Mouse (Mus musculus): ENCODE measurements at regions not wholly inside any gene's neighbourhood (a gene's known extent, or its start where the extent isn't known, plus 50 kb on each side); places are given as distances from the start of the nearest gene placed in this dataset.

GRCm38 (mm10) chr14:123056976-123057375 is 73.1 kb upstream of the Tmtc4 start:
- Histone ChIP-seq H3K9ac (replicated peaks; ENCODE audit: low read depth, low read length) (no peak overlapping the region), H3K9me3 (replicated peaks; ENCODE audit: control insufficient read depth, low read length) (no peaks in the 10 kb centered on the region), H3K4me3 (ENCODE audit: low read depth, low read length) (no peak overlapping the region), H3K36me3 (replicated peaks; ENCODE audit: control insufficient read depth, insufficient read depth, low read length) (no peaks in the 10 kb centered on the region), H3K4me1 (ENCODE audit: control insufficient read depth, insufficient read depth) (no peaks in the 10 kb centered on the region), H3K27me3 (ENCODE audit: control insufficient read depth, insufficient read depth, low read length) (no peaks in the 10 kb centered on the region), H3K4me2 (ENCODE audit: low read depth, low read length) (no peak overlapping the region), H3K27ac (ENCODE audit: low read depth) (no peak overlapping the region)
- 62% methylated on average over 4 of the region's 4 CpGs for WGBS
- no peak for TF ChIP-seq EP300 (IDR thresholded peaks at IDR 0.05; ENCODE audit: low read depth)
- TF ChIP-seq CTCF (IDR thresholded peaks at IDR 0.05; ENCODE audit: low read depth) = no peak
- DNase-seq (ENCODE audit: low spot score) = no peak
- ATAC-seq (ENCODE audit: insufficient read depth, low read depth) = no peak

- no peaks in the 10 kb centered on the region for H3K27me3 ChIP-seq (ENCODE audit: control insufficient read depth, insufficient read depth, low read length)
- H3K9ac ChIP-seq (replicated peaks; ENCODE audit: low read depth, low read length) = no peak overlapping the region
- no peaks in the 10 kb centered on the region for H3K9me3 ChIP-seq (replicated peaks; ENCODE audit: control insufficient read depth, low read length)
- H3K4me1 ChIP-seq (ENCODE audit: control insufficient read depth, insufficient read depth) = no peaks in the 10 kb centered on the region
- H3K4me2 ChIP-seq (ENCODE audit: low read depth, low read length) = no peak overlapping the region
- no peaks in the 10 kb centered on the region for H3K36me3 ChIP-seq (replicated peaks; ENCODE audit: control insufficient read depth, insufficient read depth, low read length)
- no peak overlapping the region for H3K27ac ChIP-seq (ENCODE audit: low read depth)
- no peak for ATAC-seq (ENCODE audit: insufficient read depth, low read depth)
- no peak overlapping the region for H3K4me3 ChIP-seq (ENCODE audit: low read depth, low read length)
- no peak for DNase-seq (ENCODE audit: low spot score)
- TF ChIP-seq CTCF (IDR thresholded peaks at IDR 0.05; ENCODE audit: low read depth) (no peak), EP300 (IDR thresholded peaks at IDR 0.05; ENCODE audit: low read depth) (no peak)
Measured at GRCm38 (mm10) chr14:123048451-123048850, 64.6 kb upstream of the Tmtc4 start.

DNA sequence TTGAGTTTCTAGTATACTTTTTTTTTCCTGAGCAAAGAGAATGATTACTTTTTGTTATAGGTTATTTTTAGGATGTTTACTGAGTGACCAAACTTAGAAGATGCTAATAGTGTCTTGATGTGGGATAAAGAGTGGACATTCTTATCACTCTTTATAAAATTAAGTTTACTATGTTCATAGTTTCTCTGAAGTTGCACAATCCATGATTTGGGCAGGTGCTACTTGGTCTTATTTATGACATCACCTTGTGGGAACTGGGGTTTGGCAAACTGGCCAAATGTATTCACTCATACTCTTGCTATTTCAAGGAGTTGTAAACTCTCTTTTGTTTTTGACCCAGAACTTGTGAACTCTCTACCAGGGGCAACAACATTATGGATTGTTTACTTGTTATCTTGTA is 56.2 kb upstream of the Tmtc4 start:
- H3K27me3 ChIP-seq (ENCODE audit: control insufficient read depth, insufficient read depth, low read length) = no peaks in the 10 kb centered on the region
- no peak overlapping the region for H3K4me3 ChIP-seq (ENCODE audit: low read depth, low read length)
- H3K4me1 ChIP-seq (ENCODE audit: control insufficient read depth, insufficient read depth) = no peaks in the 10 kb centered on the region
- no peak overlapping the region for H3K4me2 ChIP-seq (ENCODE audit: low read depth, low read length)
- DNase-seq (ENCODE audit: low spot score) (no peak), ATAC-seq (ENCODE audit: insufficient read depth, low read depth) (no peak)
- H3K27ac ChIP-seq (ENCODE audit: low read depth) = no peak overlapping the region
- H3K9me3 ChIP-seq (replicated peaks; ENCODE audit: control insufficient read depth, low read length) = no peaks in the 10 kb centered on the region
- TF ChIP-seq EP300 (IDR thresholded peaks at IDR 0.05; ENCODE audit: low read depth) = no peak
- no peak overlapping the region for H3K9ac ChIP-seq (replicated peaks; ENCODE audit: low read depth, low read length)
- H3K36me3 ChIP-seq (replicated peaks; ENCODE audit: control insufficient read depth, insufficient read depth, low read length) = no peaks in the 10 kb centered on the region

DNA sequence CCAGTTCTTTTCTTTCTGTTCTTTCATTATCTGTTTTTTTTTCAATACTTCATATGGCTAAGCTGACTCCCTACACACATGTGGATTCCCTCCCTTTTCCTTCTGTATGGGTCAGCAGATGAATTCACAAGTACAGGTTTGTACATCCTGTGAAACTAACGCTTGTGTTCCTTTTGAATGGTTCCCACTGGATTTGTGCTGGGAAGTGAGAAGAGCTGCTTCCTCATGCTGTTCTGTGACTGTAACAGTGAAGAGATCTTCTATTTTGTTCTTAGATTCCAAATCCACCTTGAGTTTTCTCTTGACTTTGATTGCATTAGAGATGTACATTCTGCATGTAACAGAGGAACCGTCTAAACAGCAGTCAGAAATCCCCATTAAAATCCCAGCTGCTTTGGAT is 53.6 kb upstream of the Tmtc4 start:
- Histone ChIP-seq H3K9me3 (replicated peaks; ENCODE audit: control insufficient read depth, low read length) (no peaks in the 10 kb centered on the region), H3K4me1 (ENCODE audit: control insufficient read depth, insufficient read depth) (no peaks in the 10 kb centered on the region), H3K9ac (replicated peaks; ENCODE audit: low read depth, low read length) (no peak overlapping the region), H3K36me3 (replicated peaks; ENCODE audit: control insufficient read depth, insufficient read depth, low read length) (no peaks in the 10 kb centered on the region), H3K27me3 (ENCODE audit: control insufficient read depth, insufficient read depth, low read length) (no peaks in the 10 kb centered on the region), H3K4me2 (ENCODE audit: low read depth, low read length) (no peak overlapping the region), H3K4me3 (ENCODE audit: low read depth, low read length) (no peak overlapping the region), H3K27ac (ENCODE audit: low read depth) (no peak overlapping the region)
- no peak for DNase-seq (ENCODE audit: low spot score)
- ATAC-seq (ENCODE audit: insufficient read depth, low read depth) = no peak
- 75% methylated on average over 2 of the region's 2 CpGs for WGBS
- TF ChIP-seq EP300 (IDR thresholded peaks at IDR 0.05; ENCODE audit: low read depth) = no peak
- TF ChIP-seq CTCF (IDR thresholded peaks at IDR 0.05; ENCODE audit: low read depth) = no peak

Measured in heart, postnatal 0 days (tissue).